17 mouse cellular contexts compared by ENCODE assay signal in the genomic region with DNA sequence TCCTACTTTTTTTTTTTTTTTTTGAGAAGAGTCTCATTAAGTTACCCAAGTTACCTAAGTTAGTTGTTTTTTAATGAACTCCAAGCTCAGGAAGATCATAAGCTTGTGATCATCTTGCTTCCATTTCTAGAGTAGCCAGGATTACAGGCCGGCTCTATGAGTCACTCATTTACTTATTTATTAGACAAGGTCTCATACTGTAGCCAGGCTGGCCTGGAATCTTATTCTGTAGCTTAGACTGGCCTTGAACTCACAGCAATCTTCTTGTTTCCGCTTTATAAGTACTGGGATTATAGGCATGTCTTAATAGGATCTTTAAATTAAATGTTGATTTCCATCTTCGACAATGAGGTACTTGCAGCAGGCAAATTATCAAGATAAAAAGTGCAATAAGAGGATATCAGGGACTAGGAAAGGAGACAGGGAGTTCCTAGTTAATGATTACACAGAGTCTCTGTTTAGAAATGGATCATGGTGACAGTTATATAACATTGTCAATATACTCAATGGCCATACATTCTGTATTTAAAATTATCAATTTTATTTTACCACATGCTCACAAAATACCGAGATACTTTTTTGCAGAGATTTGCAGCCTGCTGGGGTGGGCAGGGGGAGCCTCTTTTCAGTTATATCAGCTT.
"Had no signal": no experiment of that assay in that cellular context is flagged by ENCODE, and none has a peak within 500 bp of the region (broad histone marks: within the 10 kb centered on the region; RNA-seq: fewer than 3 reads in every experiment).

No protein-coding gene starts in this region.

- H3K4me3 ChIP-seq: kidney, embryonic 15.5 days; limb, embryonic 12.5 days; limb, embryonic 15.5 days; stomach, embryonic 15.5 days had no signal

- H3K9me3 ChIP-seq: kidney, embryonic 15.5 days; limb, embryonic 12.5 days; limb, embryonic 15.5 days; stomach, embryonic 15.5 days had no signal

- H3K27me3 ChIP-seq: kidney, embryonic 15.5 days; limb, embryonic 12.5 days; limb, embryonic 15.5 days; stomach, embryonic 15.5 days had no signal

- H3K27ac ChIP-seq: hindbrain, postnatal 0 days; limb, embryonic 12.5 days; limb, embryonic 15.5 days had no signal

- H3K4me1 ChIP-seq: limb, embryonic 12.5 days; stomach, embryonic 15.5 days had no signal

- H3K36me3 ChIP-seq: kidney, embryonic 15.5 days; limb, embryonic 12.5 days; limb, embryonic 15.5 days; stomach, embryonic 15.5 days had no signal

- ATAC-seq: hindbrain, postnatal 0 days; inflammation-experienced regulatory T-cells, adult 6 months had no signal

- H3K9ac ChIP-seq: kidney, embryonic 15.5 days; limb, embryonic 12.5 days; limb, embryonic 15.5 days; stomach, embryonic 15.5 days had no signal

- H3K4me2 ChIP-seq: kidney, embryonic 15.5 days; limb, embryonic 12.5 days; limb, embryonic 15.5 days; midbrain, embryonic 11.5 days; stomach, embryonic 15.5 days had no signal

- DNase-seq: kidney, adult 2 months; kidney, postnatal 14 days; kidney, postnatal 4 days; left cerebral cortex, postnatal 4 days; lung, adult 2 months; lung, postnatal 14 days; lung, postnatal 4 days; midbrain, embryonic 14.5 days; thymus, adult 18-20 months; thymus, postnatal 36 days had no signal
